Mouse (Mus musculus) cerebellum, adult (tissue): ENCODE results near the gene Cfi.

Source experiments
- ATAC-seq: cut with Nextera tagmentation; 2 replicates; pipeline ENCODE4 v1.9.2; 2017; ENCODE audit warnings: mild to moderate bottlenecking, moderate library complexity, mixed read lengths; ENCODE audit not compliant: insufficient number of reproducible peaks, low FRiP score, low TSS enrichment

Gene Cfi

GRCm38 (mm10) chr3:129863698-129864097 is 28.0 kb downstream of the Cfi start:
- no peak for ATAC-seq

- ATAC-seq = no peak
Measured at GRCm38 (mm10) chr3:129877327-129877726, 41.6 kb downstream of the Cfi start.

- peak; percentile 86 for ATAC-seq
Measured at GRCm38 (mm10) chr3:129878405-129879021, 42.8 kb downstream of the Cfi start, which contains the start of gene Pla2g12a. Pla2g12a (plus strand) TSS chr3:129878606.

- ATAC-seq = no peak
Measured at GRCm38 (mm10) chr3:129879131-129879757, 43.6 kb downstream of the Cfi start.

- no peak for ATAC-seq
Measured at GRCm38 (mm10) chr3:129879913-129880312, 44.2 kb downstream of the Cfi start.

- no peak for ATAC-seq
Measured at GRCm38 (mm10) chr3:129880925-129881593, 45.4 kb downstream of the Cfi start.

- ATAC-seq = no peak
Measured at GRCm38 (mm10) chr3:129885577-129885976, 49.9 kb downstream of the Cfi start.

GRCm38 (mm10) chr3:129886430-129886829 is 50.7 kb downstream of the Cfi start:
- ATAC-seq = no peak

- ATAC-seq = no peak
Measured at GRCm38 (mm10) chr3:129887779-129888517, 52.3 kb downstream of the Cfi start.

GRCm38 (mm10) chr3:129892003-129892402 is 56.3 kb downstream of the Cfi start:
- no peak for ATAC-seq

GRCm38 (mm10) chr3:129893143-129893542 is 57.5 kb downstream of the Cfi start:
- no peak for ATAC-seq

GRCm38 (mm10) chr3:129896591-129896990 is 60.9 kb downstream of the Cfi start:
- no peak for ATAC-seq

GRCm38 (mm10) chr3:129898886-129899285 is 63.2 kb downstream of the Cfi start:
- no peak for ATAC-seq

- peak; percentile 78 for ATAC-seq
Measured at GRCm38 (mm10) chr3:129901271-129901809, 65.7 kb downstream of the Cfi start, which contains the start of gene Casp6. Casp6 (plus strand) TSS chr3:129901425.

- ATAC-seq = no peak
Measured at GRCm38 (mm10) chr3:129903369-129903768, 67.7 kb downstream of the Cfi start.

- no peak for ATAC-seq
Measured at GRCm38 (mm10) chr3:129903866-129904265, 68.2 kb downstream of the Cfi start.

GRCm38 (mm10) chr3:129904381-129905132 is 68.9 kb downstream of the Cfi start:
- ATAC-seq = no peak

GRCm38 (mm10) chr3:129912025-129912424 is 76.3 kb downstream of the Cfi start:
- ATAC-seq = no peak

- ATAC-seq = no peak
Measured at GRCm38 (mm10) chr3:129913241-129913640, 77.6 kb downstream of the Cfi start.

- no peak for ATAC-seq
Measured at GRCm38 (mm10) chr3:129917424-129917823, 81.7 kb downstream of the Cfi start.
